Mouse (Mus musculus) embryo, embryonic 11 days (tissue): ENCODE data around the gene E2f2.

Source experiments
- DNase-seq: peaks from one replicate; pipeline ENCODE4 v3.0.0-alpha.2; 2015

E2f2 gene

DNA sequence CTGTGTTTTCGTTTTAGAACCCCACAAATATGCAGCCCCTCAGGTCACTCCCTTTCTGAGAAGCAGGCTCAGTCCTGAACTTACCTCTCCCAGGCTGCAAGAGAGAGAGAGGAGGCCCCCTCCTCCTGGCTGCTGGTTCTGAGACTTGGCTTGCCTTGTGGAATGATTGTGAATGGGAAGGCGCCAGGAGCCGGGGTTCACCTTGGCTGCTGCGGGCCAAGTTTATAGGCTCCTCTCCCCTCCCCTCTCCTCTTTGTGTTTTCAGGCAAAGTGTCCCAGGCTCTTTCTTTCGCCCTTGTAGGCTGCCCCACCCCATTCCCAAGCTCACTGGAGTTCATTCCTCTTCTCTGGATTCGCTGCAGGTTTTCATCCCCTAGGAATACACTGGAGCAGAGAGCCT lies 34.7 kb downstream of the E2f2 start:
- no peak for DNase-seq

DNA sequence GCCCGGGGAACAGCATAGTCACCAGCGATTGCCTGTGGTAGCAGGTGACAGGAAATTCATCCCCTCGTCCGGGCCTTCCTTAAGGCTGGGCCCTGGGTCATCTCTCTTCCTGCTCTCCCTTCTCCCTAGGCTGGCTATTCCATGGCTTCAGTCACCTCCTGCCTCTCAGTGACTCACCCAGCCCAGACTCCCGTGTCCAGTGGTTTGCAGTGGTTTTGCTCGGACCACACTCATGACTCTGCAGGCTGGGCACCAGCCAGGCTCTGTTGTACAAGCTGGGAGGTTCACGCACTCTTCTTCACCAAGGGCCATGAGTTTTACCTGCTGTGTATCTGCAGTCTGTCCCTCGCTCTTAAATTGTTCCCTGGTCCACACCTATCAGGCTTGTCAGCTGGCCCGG lies 38.7 kb downstream of the E2f2 start:
- no peak for DNase-seq

DNA sequence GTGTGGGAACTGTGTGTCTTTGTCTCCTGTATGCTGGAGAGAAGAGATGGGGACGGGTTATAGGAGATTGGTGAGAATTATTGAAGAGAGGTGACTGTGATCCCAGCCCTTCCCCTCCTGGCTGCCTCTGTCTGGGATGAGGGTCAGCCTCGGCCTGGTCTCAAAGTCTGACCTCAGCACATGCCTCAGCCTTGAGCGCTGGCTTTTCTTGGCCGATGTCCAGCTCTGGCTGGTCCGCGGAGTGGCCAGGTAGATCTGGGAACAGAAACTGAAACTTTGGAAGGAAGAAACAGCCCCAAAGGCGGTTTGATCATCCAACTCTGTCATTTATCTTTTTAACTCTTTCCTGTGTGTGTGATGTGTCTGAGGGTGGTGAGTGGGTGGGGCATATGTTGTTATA lies 41.4 kb downstream of the E2f2 start:
- DNase-seq = no peak

DNA sequence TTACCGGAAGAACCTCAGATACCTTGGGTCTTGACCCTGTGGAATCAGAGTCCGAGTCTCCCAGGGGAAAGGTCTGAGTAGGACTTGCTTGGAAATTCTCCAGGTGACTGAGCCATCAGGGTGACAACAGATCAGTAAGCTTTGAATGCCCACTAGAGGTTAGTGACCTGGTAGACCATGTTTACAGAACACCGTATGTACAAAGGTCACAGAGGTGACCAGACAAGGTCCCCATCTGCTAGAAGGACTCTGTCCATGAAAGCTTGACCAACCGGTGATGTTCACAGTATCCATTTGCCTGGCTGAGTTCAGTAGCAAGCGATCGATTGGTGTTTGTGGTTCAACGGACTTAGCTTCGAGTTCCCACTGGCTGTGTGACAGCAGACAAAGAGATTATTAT lies 42.6 kb downstream of the E2f2 start:
- DNase-seq = no peak

DNA sequence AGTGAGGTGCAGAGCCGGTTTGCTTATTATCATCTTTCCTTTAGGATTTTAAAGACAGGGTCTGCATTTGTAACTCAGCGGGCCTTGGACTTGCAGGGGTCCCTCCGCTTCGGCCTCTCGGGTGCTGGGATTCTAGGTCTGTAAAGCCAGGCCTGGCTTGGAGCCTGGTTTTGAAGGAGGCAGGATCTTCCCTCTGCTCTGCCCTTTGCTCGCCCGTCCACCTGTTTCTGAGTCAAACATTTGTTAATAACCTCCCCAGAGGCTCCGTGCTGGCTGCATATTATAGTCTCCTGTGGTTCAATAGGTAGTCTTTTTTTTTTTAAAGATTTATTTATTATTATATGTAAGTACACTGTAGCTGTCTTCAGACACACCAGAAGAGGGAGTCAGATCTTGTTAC lies 43.4 kb downstream of the E2f2 start:
- no peak for DNase-seq

DNA sequence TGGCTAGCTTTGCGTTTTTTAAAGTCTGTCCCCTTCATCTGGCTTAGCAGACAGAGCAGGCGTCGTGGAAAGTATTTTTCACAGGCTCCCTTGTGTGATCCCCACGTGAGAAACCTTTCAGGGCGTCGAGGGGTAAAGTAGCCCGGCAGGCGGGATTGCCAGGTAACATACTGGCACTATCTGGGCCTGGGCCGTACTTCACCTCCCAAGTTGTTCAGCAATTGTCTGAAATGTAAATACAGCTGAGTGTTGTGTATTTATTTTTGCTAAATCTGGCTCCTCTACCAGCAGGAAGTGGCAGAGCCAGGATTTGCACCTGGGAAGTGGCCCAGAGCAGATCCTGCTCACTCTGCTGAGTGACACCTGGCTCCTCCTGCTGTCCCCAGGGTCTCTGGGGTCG lies 44.9 kb downstream of the E2f2 start:
- DNase-seq = no peak

DNA sequence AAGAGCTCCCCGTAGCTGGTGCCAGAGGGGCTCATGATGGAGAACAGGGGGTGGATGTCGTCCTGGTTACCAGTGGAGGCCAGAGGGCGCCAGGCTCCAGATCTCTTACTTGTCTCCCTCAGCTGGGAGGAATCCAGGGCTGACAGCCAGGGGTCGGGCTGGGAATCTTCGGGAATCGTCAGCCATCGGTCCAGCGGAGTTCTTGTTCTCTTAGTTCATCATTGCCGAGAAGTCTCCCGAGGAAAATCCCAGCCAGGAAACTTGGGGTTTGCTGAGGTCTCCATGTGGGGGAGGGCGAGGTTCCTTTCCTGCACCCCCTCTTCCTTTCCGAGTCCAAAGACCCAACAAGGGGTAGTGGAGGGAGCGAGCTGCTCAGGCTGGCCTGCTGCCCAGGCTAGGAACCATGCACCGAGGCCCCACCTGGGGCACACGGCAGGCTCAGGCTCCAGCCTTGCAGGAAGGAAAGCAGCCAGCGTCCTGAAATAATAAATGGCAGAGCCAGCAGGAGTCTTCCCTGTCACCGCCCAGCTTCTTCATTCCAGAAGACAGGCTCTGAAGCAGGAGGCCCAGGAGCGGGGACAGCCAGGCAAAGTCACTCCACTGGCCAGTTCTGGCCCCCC lies 46.5 kb downstream of the E2f2 start:
- DNase-seq = peak; percentile 67

DNA sequence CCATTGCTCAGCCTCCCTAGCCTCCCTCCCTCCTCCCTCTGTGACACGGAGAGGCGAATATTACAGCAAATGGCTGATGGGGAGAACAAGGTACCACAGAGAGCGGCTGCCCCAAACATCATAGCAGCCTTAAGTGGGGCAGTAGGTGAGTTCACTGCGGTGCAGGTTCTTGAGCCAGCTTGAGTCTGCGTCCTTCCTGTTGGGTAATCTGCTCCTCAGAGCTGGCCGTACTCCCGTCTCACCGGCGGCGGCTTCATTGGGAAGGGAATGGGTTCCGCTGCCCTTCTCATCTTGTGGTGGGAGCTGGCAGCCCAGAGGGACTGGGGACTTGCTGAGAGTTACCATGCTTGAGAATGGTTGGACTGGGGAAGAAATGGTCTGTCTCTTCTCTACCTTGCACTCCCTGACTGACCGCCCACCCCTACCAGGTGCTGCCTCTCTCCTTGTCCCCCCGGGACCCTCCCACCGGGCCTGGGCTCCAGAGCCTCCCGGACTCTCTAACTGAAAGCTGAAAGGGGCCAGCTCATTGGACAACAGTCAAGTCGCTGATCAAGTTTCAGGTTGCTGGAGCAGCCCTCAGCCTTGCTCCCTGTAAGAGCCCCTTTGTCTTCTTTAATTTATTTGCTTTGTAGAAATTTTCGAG lies 48.1 kb downstream of the E2f2 start:
- peak; percentile 76 for DNase-seq

DNA sequence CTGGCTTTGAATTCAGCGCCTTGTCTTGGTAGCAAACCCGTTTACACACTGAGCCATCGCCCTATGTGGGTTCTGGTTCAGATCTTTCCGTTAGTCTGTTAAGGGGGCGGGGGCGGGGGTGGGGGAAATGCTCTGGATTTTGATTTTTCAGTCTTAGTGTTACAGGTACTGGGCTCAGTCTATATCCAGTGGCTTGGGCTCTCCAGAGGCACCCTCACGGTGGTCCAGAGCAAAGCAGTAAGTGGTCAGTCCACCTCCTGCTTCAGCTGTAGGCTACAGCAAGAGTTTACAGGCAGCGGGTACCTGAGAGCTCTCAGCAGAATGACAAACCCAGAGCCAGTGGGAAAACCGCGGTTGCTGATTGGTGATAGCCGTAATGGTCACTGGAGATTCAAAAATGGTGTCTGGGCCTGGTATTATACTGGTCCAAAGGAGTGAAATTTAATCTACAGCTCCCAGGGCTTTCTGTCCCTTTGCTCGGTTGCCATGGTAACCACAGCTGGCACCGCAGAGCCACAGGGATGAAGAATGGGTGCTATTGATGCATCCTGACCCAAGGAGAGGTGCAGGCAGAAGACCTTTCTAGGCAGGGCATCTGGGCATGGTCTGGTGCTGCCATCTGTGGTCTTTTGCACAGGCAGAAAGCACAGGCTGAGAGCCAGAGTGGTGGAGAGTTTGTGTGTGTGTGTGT lies 51.5 kb downstream of the E2f2 start:
- DNase-seq = peak; percentile 68

DNA sequence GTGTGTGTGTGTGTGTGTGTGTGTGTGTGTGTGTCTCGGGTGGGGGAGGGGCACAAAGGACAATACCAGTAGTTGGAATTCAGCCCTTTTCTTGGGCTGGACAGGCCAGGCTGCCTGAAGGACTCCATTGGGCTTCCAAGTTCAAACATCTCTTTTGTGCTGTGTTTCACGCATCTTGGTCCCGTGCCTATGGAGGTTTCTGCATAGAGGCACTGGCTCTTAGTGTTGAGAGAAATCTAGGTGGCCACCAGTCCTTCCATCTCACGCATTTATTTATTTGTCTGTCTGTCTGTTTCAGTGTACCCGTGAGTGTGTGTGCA lies 52.0 kb downstream of the E2f2 start:
- no peak for DNase-seq

DNA sequence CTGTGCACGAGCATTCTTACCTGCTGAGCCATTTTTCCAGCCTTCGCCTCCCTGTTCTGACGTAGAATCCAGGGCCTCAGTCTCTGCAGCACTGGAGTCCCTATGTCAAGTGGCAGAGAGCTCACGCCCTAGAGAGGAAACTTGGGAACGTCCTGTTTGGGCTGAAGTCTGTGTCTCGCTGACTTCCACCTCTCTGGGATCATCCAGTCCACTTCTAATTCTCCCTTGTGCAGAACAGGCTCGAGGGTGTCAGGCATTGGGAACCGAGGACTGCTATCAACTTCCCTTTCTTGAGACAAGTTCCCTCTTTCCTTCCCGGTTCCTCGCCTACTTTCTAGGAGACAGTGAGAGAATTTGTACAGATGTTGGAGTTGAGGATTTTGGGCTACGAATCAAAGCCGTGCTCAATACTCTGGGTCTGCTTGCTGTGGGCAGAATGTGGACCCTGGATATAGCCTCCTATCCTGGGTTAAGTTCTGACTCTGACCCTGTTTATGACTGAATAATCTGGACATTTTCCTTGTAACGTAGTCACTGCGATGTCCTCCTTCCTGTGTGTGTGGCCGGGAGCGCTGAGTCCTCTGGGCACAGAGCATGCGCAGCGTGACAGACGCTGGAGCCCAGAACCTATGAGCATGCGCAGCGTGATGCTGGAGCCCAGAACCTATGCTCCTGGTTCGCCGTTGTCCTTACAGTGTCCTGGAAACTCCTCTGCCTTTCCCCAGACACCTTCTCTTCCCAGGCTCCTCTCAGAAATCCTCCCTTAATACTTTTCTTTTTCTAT lies 52.7 kb downstream of the E2f2 start:
- DNase-seq = no peak

DNA sequence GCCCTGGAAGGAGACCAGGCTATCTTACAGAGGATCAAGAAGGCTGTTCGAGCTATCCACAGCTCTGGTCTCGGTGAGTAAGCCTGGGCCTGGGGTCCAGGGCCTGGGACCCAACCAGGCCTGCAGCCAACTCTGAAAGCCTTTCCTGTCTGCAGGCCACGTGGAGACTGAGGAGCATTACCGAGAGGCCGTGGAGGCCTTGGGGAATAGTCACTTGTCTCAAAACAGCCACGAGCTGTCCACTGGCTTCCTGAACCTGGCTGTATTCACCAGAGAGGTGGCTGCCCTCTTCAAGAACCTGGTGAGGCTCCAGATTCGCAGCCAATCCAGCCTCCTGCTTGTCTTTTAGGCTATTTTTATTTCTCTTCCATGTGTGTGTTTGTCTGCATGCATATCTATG lies 55.2 kb downstream of the E2f2 start:
- DNase-seq = no peak

DNA sequence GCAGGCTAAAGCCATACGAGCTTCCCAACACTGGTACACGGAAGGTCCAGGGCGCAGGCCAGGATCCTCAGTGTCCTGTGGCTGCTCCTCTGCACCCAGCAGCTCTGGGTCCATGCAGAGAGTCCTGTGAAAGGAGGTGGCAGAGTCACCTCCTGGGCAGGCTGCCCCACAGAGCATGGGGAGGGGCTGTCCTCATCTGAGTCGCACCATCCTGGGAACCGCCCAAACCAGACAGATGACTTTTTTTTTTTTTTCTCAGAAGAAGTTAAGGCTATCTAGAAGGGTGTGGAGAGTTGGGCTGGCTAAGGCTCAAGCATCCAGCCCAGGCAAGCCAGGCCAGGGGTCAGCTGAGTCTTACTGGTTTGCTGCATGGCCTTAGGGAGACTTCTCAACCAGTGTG lies 56.4 kb downstream of the E2f2 start:
- no peak for DNase-seq

DNA sequence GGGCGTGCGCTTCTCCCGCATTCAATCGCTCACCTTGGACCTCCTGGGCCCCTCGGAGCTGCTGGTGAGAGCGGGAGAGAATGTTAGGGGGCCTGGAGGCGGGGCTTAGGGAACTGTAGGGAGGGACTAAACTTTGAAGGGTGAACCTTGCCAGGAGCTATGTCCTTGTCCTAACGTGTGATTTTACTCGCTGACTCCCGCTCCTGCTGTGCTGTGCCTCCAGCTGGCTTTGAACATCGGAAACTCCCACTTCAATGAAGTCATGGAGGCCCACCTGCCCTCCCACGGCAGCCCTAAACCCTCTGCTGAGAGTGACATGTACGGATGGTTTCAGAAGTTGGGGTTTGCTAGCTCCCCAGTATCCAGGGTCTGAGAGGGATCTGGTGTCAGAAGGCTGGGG lies 66.5 kb downstream of the E2f2 start:
- no peak for DNase-seq

DNA sequence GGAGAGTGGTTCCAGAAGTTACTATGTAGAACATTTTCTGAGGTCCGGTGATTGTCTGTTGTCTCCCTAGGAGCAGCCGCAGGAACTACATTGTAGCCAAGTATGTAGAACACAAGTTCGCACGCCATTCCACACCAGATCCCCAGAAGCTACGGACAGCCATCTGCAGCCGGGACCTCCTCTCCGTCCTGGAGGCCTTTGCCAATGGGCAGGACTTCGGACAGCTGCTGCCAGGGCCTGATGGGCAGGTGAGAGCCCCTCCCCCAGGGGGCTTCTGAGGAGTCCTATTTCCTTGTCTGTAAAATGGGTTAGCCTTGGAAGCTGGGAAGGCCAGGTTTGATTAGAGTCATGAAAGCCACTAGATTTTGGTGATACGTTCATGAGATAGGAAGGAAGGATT lies 66.9 kb downstream of the E2f2 start:
- no peak for DNase-seq

DNA sequence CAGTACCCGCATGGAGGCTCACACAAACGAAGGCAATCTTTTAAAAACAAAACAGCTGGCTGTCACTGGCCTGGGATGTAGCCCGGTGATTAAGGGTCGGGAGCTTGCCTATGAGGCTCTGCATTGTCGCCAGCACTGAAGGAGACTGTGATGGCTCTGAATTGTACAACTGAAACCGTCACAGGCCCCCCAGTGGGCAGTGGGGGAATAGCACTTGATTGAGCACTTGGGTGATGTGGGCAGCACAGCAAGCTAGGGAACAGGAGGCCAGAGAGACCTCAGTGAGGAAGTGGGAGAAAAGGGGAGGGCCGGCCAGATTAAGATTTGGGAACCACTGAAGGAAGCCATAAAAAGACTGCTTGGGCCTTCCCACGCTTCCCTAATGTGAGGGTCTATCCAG lies 67.4 kb downstream of the E2f2 start:
- DNase-seq = peak; percentile 76

DNA sequence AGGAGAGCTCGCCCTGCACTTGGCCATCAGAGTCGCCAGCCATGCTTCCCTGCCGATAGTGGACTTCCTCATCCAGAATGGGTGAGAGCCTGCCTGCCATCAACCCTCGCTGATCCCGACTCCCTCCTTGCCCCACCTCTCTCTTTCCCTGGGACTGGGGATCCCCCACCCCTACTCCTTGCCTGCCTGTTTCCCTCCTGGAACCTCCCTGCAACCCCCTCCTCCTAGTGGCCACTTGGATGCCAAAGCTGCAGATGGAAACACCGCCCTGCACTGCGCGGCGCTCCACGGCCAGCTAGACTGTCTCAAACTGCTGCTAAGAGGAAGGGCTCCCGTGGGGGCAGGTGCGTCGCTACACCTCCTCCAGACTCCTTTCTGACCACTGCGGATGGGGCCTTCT lies 67.9 kb downstream of the E2f2 start:
- no peak for DNase-seq

DNA sequence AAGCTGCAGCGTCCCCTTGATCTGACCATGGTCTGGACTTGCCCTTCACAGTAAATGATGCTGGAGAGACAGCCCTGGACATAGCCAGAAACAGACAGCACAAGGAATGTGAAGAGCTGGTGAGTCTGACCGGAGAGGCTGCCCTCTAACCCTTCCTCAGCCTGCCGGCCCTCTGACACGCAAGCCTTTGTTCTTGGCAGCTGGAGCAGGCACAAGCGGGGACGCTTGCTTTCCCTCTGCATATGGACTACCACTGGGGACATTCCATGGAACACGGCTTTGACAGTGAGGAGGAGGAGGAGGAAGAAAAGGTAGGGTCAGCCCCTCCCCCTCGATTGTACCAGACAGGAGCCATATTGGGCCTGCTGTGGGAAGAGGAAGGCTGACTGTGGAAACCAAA lies 68.8 kb downstream of the E2f2 start:
- no peak for DNase-seq

DNA sequence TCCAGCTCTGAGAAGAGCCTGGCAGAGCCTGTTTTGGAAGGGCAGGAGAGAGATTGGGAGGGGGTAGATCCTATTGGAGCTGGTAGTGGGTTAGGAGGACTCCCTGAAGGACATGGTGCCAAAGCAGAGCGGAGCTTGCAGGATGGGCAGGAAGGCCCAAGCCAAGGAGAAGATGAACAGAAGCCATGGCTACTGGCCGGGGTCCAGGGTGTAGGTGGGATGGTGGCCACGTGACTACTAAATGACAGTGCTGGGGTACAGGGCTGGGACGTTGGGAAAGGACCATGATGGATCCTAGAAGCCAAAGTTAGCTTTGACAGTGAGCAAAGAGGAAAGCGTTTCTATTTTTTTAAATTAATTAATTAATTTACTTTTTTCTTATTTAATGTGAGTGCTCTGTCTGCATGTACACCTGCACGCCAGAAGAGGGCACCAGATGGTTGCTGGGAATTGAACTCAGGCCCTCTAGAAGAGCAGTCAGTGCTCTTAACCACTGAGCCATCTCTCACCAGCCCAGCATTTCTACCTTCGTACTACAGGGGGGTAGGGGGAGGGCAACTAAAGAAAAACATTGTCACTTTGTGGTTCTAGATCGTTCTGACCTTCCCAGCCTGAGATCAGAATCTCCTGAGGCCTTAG lies 70.0 kb downstream of the E2f2 start:
- DNase-seq = no peak

DNA sequence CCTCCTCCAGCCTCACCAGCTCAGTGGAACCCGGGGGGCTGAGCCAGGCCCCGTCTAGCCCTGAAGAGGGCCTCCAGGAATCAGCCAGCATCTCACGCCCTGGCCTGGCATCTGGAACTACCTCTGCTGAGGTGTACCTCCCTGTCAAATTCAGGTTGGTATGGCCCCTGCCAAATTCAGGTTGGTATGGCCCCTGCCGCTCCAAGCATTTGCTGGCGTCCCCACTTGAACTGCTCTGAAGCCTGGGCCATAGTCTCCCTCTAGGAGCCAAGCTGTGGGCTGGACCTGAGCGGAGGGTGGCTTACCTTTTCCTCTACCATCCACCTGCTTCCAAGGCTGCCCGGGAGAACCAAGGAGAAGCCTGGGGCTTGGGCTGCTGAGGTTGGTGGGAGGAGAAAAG lies 70.5 kb downstream of the E2f2 start:
- no peak for DNase-seq

DNA sequence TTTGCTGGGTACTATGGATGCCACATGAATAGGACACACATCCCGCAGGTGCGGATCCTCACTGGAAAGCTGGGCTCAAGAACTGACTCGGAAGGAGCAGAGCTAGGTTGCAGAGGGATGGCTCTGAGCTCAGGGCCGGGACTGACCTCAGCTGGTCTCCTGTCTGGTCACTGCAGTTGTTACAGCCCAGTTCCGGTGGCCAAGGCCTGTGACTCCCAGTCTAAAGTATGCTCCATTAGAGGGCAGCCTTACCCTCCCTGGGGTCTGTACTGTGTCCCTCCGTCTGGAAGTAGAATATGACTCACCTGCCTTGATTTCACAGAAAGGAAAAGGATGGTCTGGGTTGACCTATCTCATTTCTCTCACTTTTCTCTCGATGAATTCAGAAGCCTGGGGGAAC lies 72.0 kb downstream of the E2f2 start:
- no peak for DNase-seq
